Mouse (Mus musculus) testis, adult 2 months (tissue): ENCODE data around the gene Gpc6.

Experiments used
- CTCF ChIP-seq: fragments of 200-500 bp; IDR thresholded peaks from 2 replicates; pipeline ENCODE4 v1.5.1; 2012; ENCODE audit warnings: low read depth, mild to moderate bottlenecking, inconsistent platforms, low read length, moderate library complexity; ENCODE audit not compliant: control insufficient read depth, insufficient read depth, insufficient replicate concordance
- POLR2A ChIP-seq: fragments of 200-500 bp; IDR thresholded peaks from 2 replicates; pipeline ENCODE4 v1.6.1; 2012; ENCODE audit warnings: low read depth, mild to moderate bottlenecking, inconsistent platforms, low read length, moderate library complexity; ENCODE audit not compliant: control insufficient read depth

DNA sequence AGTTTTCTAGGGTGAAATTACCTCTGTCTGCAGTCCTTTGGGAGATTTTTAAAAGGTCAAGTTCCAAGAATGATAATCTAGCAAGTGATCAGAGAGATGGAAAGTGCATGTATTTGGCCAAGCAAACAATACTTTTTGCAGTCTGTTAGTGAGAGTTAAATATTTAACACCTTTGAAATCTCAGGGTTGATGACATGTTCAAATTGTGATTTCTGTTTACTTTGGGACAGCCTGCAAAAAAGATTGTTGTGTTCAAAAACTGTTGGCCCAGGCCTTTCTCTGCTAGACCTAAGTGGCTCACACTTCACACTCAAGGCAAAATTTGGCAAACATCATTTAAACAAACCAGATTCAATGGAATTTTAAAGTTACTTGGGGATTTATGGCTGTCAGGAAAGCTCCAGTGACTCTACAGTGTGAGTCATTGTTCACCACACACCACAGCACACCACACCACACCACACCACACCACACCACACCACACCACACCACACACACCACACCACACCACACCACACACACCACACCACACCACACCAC is 460.7 kb downstream of the Gpc6 start:
- TF ChIP-seq CTCF (no peak), POLR2A (no peak)
